ENCODE assay signal across 7 mouse cellular contexts in the genomic region with DNA sequence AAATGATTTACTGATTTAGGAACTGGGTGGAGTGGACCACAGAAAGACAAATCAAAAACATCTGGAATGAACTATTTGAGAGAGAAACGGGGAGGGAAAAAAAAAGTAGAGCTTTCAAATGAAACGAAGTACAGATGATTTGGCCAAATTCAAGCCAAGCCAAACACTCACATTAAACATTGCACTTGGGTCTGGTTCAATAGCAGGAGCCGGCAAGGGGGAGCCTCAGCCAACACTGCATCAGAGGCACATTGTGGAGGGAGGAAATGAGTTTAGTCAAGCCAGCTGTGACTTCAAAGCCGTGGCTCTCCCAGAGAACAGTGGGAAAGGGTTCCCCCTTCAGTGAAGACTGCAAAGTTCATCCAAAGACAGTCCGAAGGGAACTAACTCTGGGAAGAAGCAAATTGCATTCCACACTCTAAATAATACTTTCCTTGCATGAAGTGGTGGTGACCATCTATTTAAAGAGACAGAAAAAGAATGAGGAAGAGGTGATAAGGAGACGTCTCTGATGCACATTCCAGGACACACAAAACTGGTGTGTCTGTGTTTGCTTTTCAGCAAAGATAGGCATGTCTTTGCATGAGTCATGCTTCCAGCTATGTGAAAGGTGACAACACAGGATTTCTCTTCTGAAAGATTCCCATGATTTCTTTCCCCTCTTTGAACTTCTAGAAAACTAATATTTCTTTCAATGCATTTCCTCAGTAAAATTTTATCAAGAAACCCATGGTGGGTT.
A peak's percentile ranks its signal among the peaks of the same experiment; 100 is the strongest.
DNase-seq lines count a peak whose midpoint lies in the region; TF ChIP-seq lines count a peak whose summit lies in the region.

No protein-coding gene starts in this region.

- intact Hi-C loops in left cerebral cortex, postnatal 10 days (cut with DNase I): no loop called here

- H3K36me3 ChIP-seq in ES-E14 (ENCODE audit: control insufficient read depth, insufficient read depth, low read length, poor library complexity, severe bottlenecking): no peaks in the 10 kb centered on the region

- no peak overlapping the region for H3K27ac ChIP-seq in ES-E14 (ENCODE audit: insufficient read depth, low read depth, low read length, poor library complexity, severe bottlenecking)

- DNase-seq in ES-E14 (ENCODE audit: low read depth, low spot score): peak; percentile 17
- peak; percentile 31 to 80 for DNase-seq in adrenal gland, adult (ENCODE audit: inconsistent age in 2 of 2, low spot score in 1 of 2)
- peak; percentile 33 to 39 for DNase-seq in frontal cortex, postnatal 10 days (ENCODE audit: low spot score in 2 of 2)
- DNase-seq in heart, postnatal 4 days: peak; percentile 78
- DNase-seq in left cerebral cortex, postnatal 10 days (ENCODE audit: extremely low spot score in 1 of 2, low spot score in 2 of 2): peak; percentile 26 to 77
- peak; percentile 4 for DNase-seq in retina, postnatal 1 day
- no peak for DNase-seq in spleen, postnatal 36 days (ENCODE audit: low spot score in 2 of 2)

- no peaks in the 10 kb centered on the region for H3K9me3 ChIP-seq in ES-E14 (ENCODE audit: control insufficient read depth, insufficient read depth, low read depth, low read length)

- no peak overlapping the region for H3K4me3 ChIP-seq in ES-E14 (ENCODE audit: insufficient read depth in 1 of 2, low read depth in 1 of 2, low read length in 2 of 2, poor library complexity in 1 of 2, severe bottlenecking in 1 of 2)

- no peak overlapping the region for H3K9ac ChIP-seq in ES-E14 (ENCODE audit: insufficient read depth, low read depth, low read length, poor library complexity, severe bottlenecking)

- no peaks in the 10 kb centered on the region for H3K4me1 ChIP-seq in ES-E14 (ENCODE audit: control insufficient read depth in 2 of 2, insufficient read depth in 2 of 2, low read length in 2 of 2, poor library complexity in 1 of 2)

- in situ Hi-C loops in ES-E14 (cut with MboI; ENCODE audit: low sequenced_read_pairs in 2 of 2, unreplicated experiment in 2 of 2): no loop called here

TF ChIP-seq in ES-E14, 5 proteins besides CTCF, POLR2A, EP300 and RAD21:
- TF ChIP-seq MAFK (IDR thresholded peaks at IDR 0.05; ENCODE audit: insufficient read depth, low read depth, low read length) (no peak), CHD2 (IDR thresholded peaks at IDR 0.05; ENCODE audit: low read depth, low read length) (no peak), ZNF384 (IDR thresholded peaks at IDR 0.05; ENCODE audit: low read depth, low read length) (no peak), ZC3H11A (IDR thresholded peaks at IDR 0.05; ENCODE audit: borderline replicate concordance, low read depth, low read length) (no peak), HCFC1 (IDR thresholded peaks at IDR 0.05; ENCODE audit: borderline replicate concordance, insufficient read depth, low read length) (no peak)

Comparison
In these comparisons a context has a peak if more than half of its experiments do, and no peak if none do; other contexts are left out.
1. DNase-seq: peak in ES-E14 (single experiment), adrenal gland, adult (2 of 2), frontal cortex, postnatal 10 days (2 of 2), heart, postnatal 4 days (single experiment), left cerebral cortex, postnatal 10 days (2 of 2) and retina, postnatal 1 day (single experiment); none in spleen, postnatal 36 days (0 of 2).